ENCODE assay signal across 32 mouse cellular contexts in genomic region chr6:116186485-116186884, GRCm38 (mm10). TPM values are rescaled to one million over a fixed set of nuclear protein-coding genes. Genes with fewer than 3 reads are reported as not detected.
A peak's percentile ranks its signal among the peaks of the same experiment; 100 is the strongest.
DNase-seq lines count a peak whose midpoint lies in the region; ATAC-seq and TF ChIP-seq lines count a peak whose summit lies in the region.
"Had no signal": no experiment of that assay in that cellular context is flagged by ENCODE, and none has a peak within 500 bp of the region (broad histone marks: within the 10 kb centered on the region; RNA-seq: fewer than 3 reads in every experiment).

No protein-coding gene starts in this region.

- no peaks in the 10 kb centered on the region; the same call in 1 of the 2 replicates for H3K4me1 ChIP-seq in kidney, adult 2 months (ENCODE audit: control insufficient read depth, insufficient read depth, low read length)
- H3K4me1 ChIP-seq in heart, embryonic 11.5 days (ENCODE audit: control insufficient read depth, insufficient read depth, low read length) = peaks cover 11% of the 10 kb centered on the region; the same call in 1 of the 2 replicates
- H3K4me1 ChIP-seq: intestine, embryonic 15.5 days had no signal

- DNase-seq in kidney, adult 2 months = peak; percentile 8
- no peak for DNase-seq in kidney, adult 8-10 months
- DNase-seq in cerebellum, postnatal 36 days = no peak
- no peak for DNase-seq in layer of hippocampus, adult 18-20 months (ENCODE audit: low spot score in 2 of 2)
- DNase-seq: adrenal gland, postnatal 25 days; cerebellum, adult 11-12 months; cerebellum, postnatal 10 days; forebrain, postnatal 0 days; gastrocnemius, postnatal 25 days; heart, adult 18-20 months; heart, postnatal 10 days; kidney, adult 9 months; kidney, postnatal 10 days; layer of hippocampus, adult 9-11 months; liver; lung, embryonic 14.5 days; right cerebral cortex, adult 18-20 months; spleen, adult 18-20 months; thymus, postnatal 25 days had no signal

- no peak for TF ChIP-seq CTCF in kidney, adult 2 months (conservative IDR thresholded peaks at IDR 0.05; ENCODE audit: insufficient read depth, insufficient read length, low read depth, low read length)

- no peak overlapping the region for H3K9ac ChIP-seq in heart, embryonic 11.5 days (ENCODE audit: low read depth, low read length)
- H3K9ac ChIP-seq: embryonic facial prominence, embryonic 15.5 days; forebrain, embryonic 12.5 days; forebrain, postnatal 0 days; heart, embryonic 13.5 days; intestine, embryonic 15.5 days; liver, embryonic 14.5 days; lung, embryonic 14.5 days; midbrain, embryonic 15.5 days had no signal

- 40% methylated on average over 2 of the region's 2 CpGs for WGBS in kidney, adult 2 months
- WGBS in heart, embryonic 11.5 days (ENCODE audit: insufficient replicate concordance) = 40% methylated on average over 2 of the region's 2 CpGs

- no peaks in the 10 kb centered on the region for H3K9me3 ChIP-seq in heart, embryonic 11.5 days (replicated peaks; ENCODE audit: control insufficient read depth, low read length)
- H3K9me3 ChIP-seq: embryonic facial prominence, embryonic 10.5 days; embryonic facial prominence, embryonic 15.5 days; forebrain, embryonic 12.5 days; heart, embryonic 13.5 days; intestine, embryonic 15.5 days; midbrain, embryonic 10.5 days; midbrain, embryonic 15.5 days had no signal

- no peak overlapping the region for H3K27ac ChIP-seq in kidney, adult 2 months (ENCODE audit: insufficient read depth, low read depth, low read length)
- no peak overlapping the region for H3K27ac ChIP-seq in heart, embryonic 11.5 days (ENCODE audit: low read depth, low read length)
- H3K27ac ChIP-seq: embryonic facial prominence, embryonic 10.5 days; embryonic facial prominence, embryonic 15.5 days; forebrain, embryonic 12.5 days; heart, embryonic 13.5 days; intestine, embryonic 15.5 days; liver, embryonic 14.5 days; midbrain, embryonic 10.5 days; midbrain, embryonic 15.5 days had no signal

- H3K27me3 ChIP-seq in kidney, adult 2 months (replicated peaks; ENCODE audit: control insufficient read depth, insufficient read depth, low read length) = no peaks in the 10 kb centered on the region
- no peaks in the 10 kb centered on the region for H3K27me3 ChIP-seq in heart, embryonic 11.5 days (ENCODE audit: control insufficient read depth, insufficient read depth, low read length)
- H3K27me3 ChIP-seq: CH12.LX; embryonic facial prominence, embryonic 15.5 days; forebrain, embryonic 12.5 days; heart, embryonic 13.5 days; intestine, embryonic 15.5 days; midbrain, embryonic 15.5 days had no signal

- H3K36me3 ChIP-seq in kidney, adult 2 months (ENCODE audit: control insufficient read depth, insufficient read depth, low read length) = peaks cover 1% of the 10 kb centered on the region; the same call in 1 of the 2 replicates
- no peaks in the 10 kb centered on the region for H3K36me3 ChIP-seq in heart, embryonic 11.5 days (ENCODE audit: control insufficient read depth, insufficient read depth, low read length)
- H3K36me3 ChIP-seq: forebrain, embryonic 12.5 days; intestine, embryonic 15.5 days; midbrain, embryonic 15.5 days had no signal

- H3K4me2 ChIP-seq in heart, embryonic 11.5 days = no peak overlapping the region
- H3K4me2 ChIP-seq: embryonic facial prominence, embryonic 15.5 days; forebrain, embryonic 12.5 days; heart, embryonic 13.5 days; intestine, embryonic 15.5 days; lung, embryonic 14.5 days; midbrain, embryonic 15.5 days had no signal

- no peak for TF ChIP-seq POLR2A in kidney, adult 2 months (IDR thresholded peaks at IDR 0.05; ENCODE audit: low read depth, low read length)

- ATAC-seq in CD4-positive, CD25-positive, alpha-beta regulatory T cell, adult 4 months = peak; percentile 48
- ATAC-seq in common myeloid progenitor, adult 5-6 weeks (replicated peaks; ENCODE audit: low read depth, poor library complexity, severe bottlenecking) = peak; percentile 50; the same call in 1 of the 2 replicates
- no peak for ATAC-seq in heart, embryonic 11.5 days (replicated peaks; ENCODE audit: insufficient number of reproducible peaks, low FRiP score, low TSS enrichment)
- ATAC-seq: forebrain, postnatal 0 days; hindbrain, embryonic 16.5 days; intestine, embryonic 15.5 days; midbrain, embryonic 15.5 days had no signal

- H3K4me3 ChIP-seq in kidney, adult 2 months (ENCODE audit: insufficient read depth, low read depth, low read length) = no peak overlapping the region
- no peak overlapping the region for H3K4me3 ChIP-seq in heart, embryonic 11.5 days (ENCODE audit: low read depth, low read length)
- H3K4me3 ChIP-seq: embryonic facial prominence, embryonic 10.5 days; embryonic facial prominence, embryonic 15.5 days; forebrain, embryonic 12.5 days; heart, embryonic 13.5 days; intestine, embryonic 15.5 days; midbrain, embryonic 10.5 days; midbrain, embryonic 15.5 days had no signal

RNA-seq across cellular contexts. Expression of gene Tmcc1, which starts 6.8 kb away (rescaled TPM):
- 8.6 and 10.1 TPM in 2 replicates for polyA plus RNA-seq in kidney, adult 2 months (2012; rRNA removed)
- polyA plus RNA-seq in CD4-positive, CD25-positive, alpha-beta regulatory T cell, adult 4 months (2017; shearing (Covaris generic)) = 10 to 100 TPM; 30.4 to 30.8 TPM
- 9.5 and 12.2 TPM in 2 replicates for total RNA-seq in common myeloid progenitor, adult 5-6 weeks (2017)
- 10 to 100 TPM; 82.0 to 91.7 TPM for total RNA-seq in layer of hippocampus, adult 18-20 months (2021)
- 12.2 and 15.0 TPM in 2 replicates for polyA plus RNA-seq in heart, embryonic 11.5 days (2014; fragmentation: Nextera tagmentation; extraction: Ambion mirVana)

RNA-seq across cellular contexts. Expression of gene Washc2, which starts 21.4 kb away (rescaled TPM):
- 54.8 and 61.9 TPM in 2 replicates for polyA plus RNA-seq in kidney, adult 2 months (2012; rRNA removed)
- polyA plus RNA-seq in CD4-positive, CD25-positive, alpha-beta regulatory T cell, adult 4 months (2017; shearing (Covaris generic)) = 10 to 100 TPM; 43.9 to 68.3 TPM
- 41.5 and 61.2 TPM in 2 replicates for total RNA-seq in common myeloid progenitor, adult 5-6 weeks (2017)
- 100 to 1,000 TPM in 1 of 2 experiments, 10 to 100 TPM in 1; 99.2 to 110 TPM for total RNA-seq in layer of hippocampus, adult 18-20 months (2021)
- polyA plus RNA-seq in heart, embryonic 11.5 days (2014; fragmentation: Nextera tagmentation; extraction: Ambion mirVana) = 31.1 and 40.2 TPM in 2 replicates
